Mouse (Mus musculus) mammary gland, adult 2 months (tissue): ENCODE measurements around the gene Cluap1. TPM values are rescaled to one million over a fixed set of nuclear protein-coding genes. Genes with fewer than 3 reads are reported as not detected.

Source experiments
- polyA plus RNA-seq: library from polyadenylated mRNA; depleted of rRNA; stranded (reverse); fragments of >200 nt; gene quantifications from 2 replicates; pipeline ENCODE4 v1.2.3, GENCODE M21; 2012; ENCODE audit warnings: low replicate concordance; rRNA removed

The Cluap1 gene
- 5.3 and 7.0 TPM in 2 replicates for polyA plus RNA-seq

GRCm38 (mm10) chr16:3908537-3909111 is at the start of gene Cluap1, which contains the start of gene 1700037C18Rik:
Gene Cluap1 (plus strand): TSS chr16:3908801.
Gene 1700037C18Rik (minus strand): TSS chr16:3908689.

GRCm38 (mm10) chr16:3872216-3873047 is 36.2 kb upstream of the Cluap1 start, which contains the start of gene Naa60:
Gene Naa60 (plus strand): TSS chr16:3872375.

GRCm38 (mm10) chr16:3884201-3885064 is 24.2 kb upstream of the Cluap1 start, which contains the start of the genes Zfp597 and Gm20695:
Gene Zfp597 (minus strand): TSS chr16:3884561.
Gene Gm20695 (plus strand): TSS chr16:3884648.

GRCm38 (mm10) chr16:3976251-3976671 is 67.7 kb downstream of the Cluap1 start, which contains the start of gene Nlrc3:
Gene Nlrc3 (minus strand): TSS chr16:3976632.

Other genes with a start within 250 kb of the Cluap1 start
- 0.48 and 0.62 TPM in 2 replicates for gene Mefv, start 190.7 kb upstream of the Cluap1 start, polyA plus RNA-seq
- 8.3 and 10.4 TPM in 2 replicates for gene Zfp263, start 164.7 kb upstream of the Cluap1 start, polyA plus RNA-seq
- gene Olfr15, start 77.9 kb upstream of the Cluap1 start, polyA plus RNA-seq: not detected in 2 replicates
- gene Zfp174, start 61.5 kb upstream of the Cluap1 start, polyA plus RNA-seq: 1.0 and 2.4 TPM in 2 replicates
- 80.8 and 96.2 TPM in 2 replicates for gene Naa60, start 36.4 kb upstream of the Cluap1 start, polyA plus RNA-seq
- gene Zfp597, start 24.2 kb upstream of the Cluap1 start, polyA plus RNA-seq: 2.9 and 3.6 TPM in 2 replicates
- gene Gm20695, start 24.2 kb upstream of the Cluap1 start, polyA plus RNA-seq: 0.24 TPM in 1 of 2 replicates, not detected in the other
- 4.1 and 12.7 TPM in 2 replicates for gene 1700037C18Rik, start 112 bp upstream of the Cluap1 start, polyA plus RNA-seq
- gene Nlrc3, start 67.8 kb downstream of the Cluap1 start, polyA plus RNA-seq: 32.0 and 48.2 TPM in 2 replicates
- 21.4 and 22.2 TPM in 2 replicates for gene Slx4, start 95.0 kb downstream of the Cluap1 start, polyA plus RNA-seq
- gene Dnase1, start 128.1 kb downstream of the Cluap1 start, polyA plus RNA-seq: 0.17 TPM in 1 of 2 replicates, not detected in the other
- 96.3 and 125 TPM in 2 replicates for gene Trap1, start 169.0 kb downstream of the Cluap1 start, polyA plus RNA-seq